Mouse (Mus musculus) stomach, postnatal 0 days (tissue): ENCODE data around the gene Clrn2. TPM values are rescaled to one million over a fixed set of nuclear protein-coding genes. Genes with fewer than 3 reads are reported as not detected.

Experiments used
- ATAC-seq: fragments of 200-750 bp; cut with Nextera tagmentation; 2 replicates; pipeline ENCODE4 v1.8.0; 2017; ENCODE audit not compliant: low FRiP score, low TSS enrichment
- DNase-seq: peaks from one replicate; pipeline ENCODE4 v3.0.0-alpha.2; 2016; ENCODE audit warnings: low spot score
- H3K27ac ChIP-seq: fragments of 300-500 bp; sonication (generic); replicated peaks from 2 replicates; pipeline ENCODE4 v1.5.1; 2014; ENCODE audit warnings: mild to moderate bottlenecking, control low read depth
- H3K27me3 ChIP-seq: fragments of 300-500 bp; sonication (generic); 2 replicates; pipeline ENCODE4 v1.6.1; 2014; ENCODE audit warnings: low read length; ENCODE audit not compliant: control insufficient read depth, insufficient read depth
- H3K36me3 ChIP-seq: fragments of 300-500 bp; sonication (generic); 2 replicates; pipeline ENCODE4 v1.6.1; 2014; ENCODE audit warnings: low read length, mixed read lengths; ENCODE audit not compliant: control insufficient read depth, insufficient read depth
- H3K4me1 ChIP-seq: fragments of 300-500 bp; sonication (generic); replicated peaks from 2 replicates; pipeline ENCODE4 v1.6.1; 2014; ENCODE audit warnings: antibody characterized with exemption; ENCODE audit not compliant: control insufficient read depth, insufficient read depth
- H3K4me2 ChIP-seq: fragments of 300-500 bp; sonication (generic); replicated peaks from 2 replicates; pipeline ENCODE4 v1.6.1; 2014; ENCODE audit warnings: low read depth, mild to moderate bottlenecking, control low read depth, moderate library complexity
- H3K4me3 ChIP-seq: fragments of 300-500 bp; sonication (generic); 2 replicates; pipeline ENCODE4 v1.5.1; 2014; ENCODE audit warnings: low read depth, low read length, control low read depth
- H3K9ac ChIP-seq: fragments of 300-500 bp; sonication (generic); 2 replicates; pipeline ENCODE4 v1.6.1; 2014; ENCODE audit warnings: mild to moderate bottlenecking, low read length, control low read depth, mixed read lengths
- H3K9me3 ChIP-seq: fragments of 300-500 bp; sonication (generic); 2 replicates; pipeline ENCODE4 v1.6.1; 2016; ENCODE audit warnings: low read length; ENCODE audit not compliant: control insufficient read depth
- CTCF ChIP-seq: IDR thresholded peaks from 2 replicates; pipeline ENCODE4 v1.5.1; 2016; ENCODE audit warnings: antibody characterized with exemption, low read depth, mild to moderate bottlenecking, moderate library complexity
- EP300 ChIP-seq: optimal IDR thresholded peaks from 2 replicates; pipeline ENCODE3; 2016; ENCODE audit warnings: antibody characterized with exemption
- WGBS: fragments of 180-500 bp; shearing (Covaris S2); extraction: QIAGEN DNeasy Blood & Tissue Kit; methylation state at CpG from one replicate; pipeline ENCODE4 v1.1.7; 2014; 5-methylcytosine and 5-hydroxymethylcytosine counted together
- polyA plus RNA-seq: library from polyadenylated mRNA; unstranded; fragments of >200 nt; fragmentation: Nextera tagmentation; extraction: Ambion mirVana; gene quantifications from 2 replicates; pipeline ENCODE4 v1.2.1, GENCODE M21; 2015

Clrn2 gene
- polyA plus RNA-seq, 1 experiment from 2014 or later: not detected

DNA sequence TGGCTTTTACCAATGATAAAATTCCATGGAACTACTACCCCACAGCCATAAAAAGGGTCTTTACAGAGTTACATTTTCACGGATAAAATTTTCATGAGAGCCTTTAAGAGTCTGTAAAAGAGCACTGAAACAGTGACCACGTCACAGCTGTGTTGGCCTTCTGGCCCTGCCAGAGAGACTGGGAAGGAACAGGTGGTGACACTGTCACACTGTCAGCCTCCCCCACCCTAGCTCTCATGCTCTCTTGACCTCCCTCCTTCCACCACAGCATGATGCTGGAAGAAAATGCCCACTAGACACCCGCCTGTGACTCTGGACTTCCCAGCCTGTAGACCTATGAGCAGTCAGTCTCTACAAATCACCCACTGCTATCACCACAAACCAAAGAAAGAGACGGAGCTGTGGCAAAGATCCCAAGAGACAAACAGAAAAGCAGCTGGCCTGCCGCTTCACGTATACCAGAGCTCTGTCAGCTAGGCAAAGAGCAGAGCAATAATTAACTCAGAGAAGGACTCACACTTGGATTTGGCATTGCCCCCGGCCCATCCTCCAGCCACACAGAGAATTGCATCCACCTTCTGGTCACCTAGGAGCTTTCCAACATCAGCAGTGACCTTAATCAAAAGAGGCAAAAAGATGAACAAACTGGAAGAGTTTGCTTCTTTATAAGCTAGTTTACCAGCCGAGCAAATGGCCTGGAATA lies 9.3 kb upstream of the Clrn2 start:
- no peak overlapping the region for H3K27ac ChIP-seq
- no peak overlapping the region for H3K4me3 ChIP-seq
- WGBS: 89% methylated on average over 8 of the region's 8 CpGs
- H3K36me3 ChIP-seq: 0 out of 2 replicates have a peak, but pooled peaks cover 2% of the 10 kb centered on the region
- H3K9me3 ChIP-seq: no peaks in the 10 kb centered on the region
- 0 out of 2 replicates have a peak, but pooled peaks cover 4% of the 10 kb centered on the region for H3K4me1 ChIP-seq
- H3K27me3 ChIP-seq: no peaks in the 10 kb centered on the region
- TF ChIP-seq CTCF: no peak
- TF ChIP-seq EP300: no peak
- H3K9ac ChIP-seq: no peak overlapping the region
- no peak overlapping the region for H3K4me2 ChIP-seq
- no peak for DNase-seq
- ATAC-seq: no peak

DNA sequence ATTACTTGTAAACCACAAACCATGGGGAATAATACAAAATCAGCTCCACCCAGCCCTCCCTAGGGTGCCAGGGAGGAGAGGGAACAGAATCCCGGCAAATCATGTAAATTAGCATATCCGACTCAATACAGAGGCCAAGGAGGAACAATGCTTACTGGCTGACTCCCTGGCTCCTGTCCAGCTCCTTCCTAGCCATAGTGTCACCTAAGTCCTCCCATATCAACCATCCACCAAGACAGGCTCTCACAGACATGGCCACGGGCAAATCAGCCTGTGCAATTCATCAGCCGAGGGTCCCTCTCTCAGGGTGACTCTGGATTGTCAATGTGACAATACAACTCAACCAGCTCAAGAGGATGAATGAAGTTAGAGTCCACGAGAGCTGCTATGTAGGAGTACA lies 4.9 kb upstream of the Clrn2 start:
- no peak overlapping the region for H3K27ac ChIP-seq
- H3K4me1 ChIP-seq: 0 out of 2 replicates have a peak, but pooled peaks cover 4% of the 10 kb centered on the region
- H3K9me3 ChIP-seq: no peaks in the 10 kb centered on the region
- no peak for DNase-seq
- no peaks in the 10 kb centered on the region for H3K36me3 ChIP-seq
- ATAC-seq: no peak
- H3K9ac ChIP-seq: peak overlapping the region; percentile 61; the same call in 1 of the 2 replicates
- no peak for TF ChIP-seq CTCF
- no peak for TF ChIP-seq EP300
- no peaks in the 10 kb centered on the region; the same call in 1 of the 2 replicates for H3K27me3 ChIP-seq
- 68% methylated on average over 5 of the region's 5 CpGs for WGBS
- peak overlapping the region; percentile 82; the same call in 1 of the 2 replicates for H3K4me2 ChIP-seq
- no peak overlapping the region; the same call in 1 of the 2 replicates for H3K4me3 ChIP-seq

GRCm38 (mm10) chr5:45449206-45449605 lies 4.3 kb upstream of the Clrn2 start:
- no peaks in the 10 kb centered on the region for H3K36me3 ChIP-seq
- DNase-seq (peak; percentile 20), ATAC-seq (no peak)
- under 1% methylated on average over 8 of the region's 8 CpGs for WGBS
- H3K4me3 ChIP-seq: peak overlapping the region; percentile 49
- H3K27me3 ChIP-seq: no peaks in the 10 kb centered on the region; the same call in 1 of the 2 replicates
- TF ChIP-seq CTCF (no peak), EP300 (no peak)
- peak overlapping the region; percentile 61; the same call in 1 of the 2 replicates for H3K9ac ChIP-seq
- 0 out of 2 replicates have a peak, but pooled peaks cover 4% of the 10 kb centered on the region for H3K4me1 ChIP-seq
- H3K9me3 ChIP-seq: no peaks in the 10 kb centered on the region
- peak overlapping the region; percentile 82 for H3K4me2 ChIP-seq
- no peak overlapping the region for H3K27ac ChIP-seq

DNA sequence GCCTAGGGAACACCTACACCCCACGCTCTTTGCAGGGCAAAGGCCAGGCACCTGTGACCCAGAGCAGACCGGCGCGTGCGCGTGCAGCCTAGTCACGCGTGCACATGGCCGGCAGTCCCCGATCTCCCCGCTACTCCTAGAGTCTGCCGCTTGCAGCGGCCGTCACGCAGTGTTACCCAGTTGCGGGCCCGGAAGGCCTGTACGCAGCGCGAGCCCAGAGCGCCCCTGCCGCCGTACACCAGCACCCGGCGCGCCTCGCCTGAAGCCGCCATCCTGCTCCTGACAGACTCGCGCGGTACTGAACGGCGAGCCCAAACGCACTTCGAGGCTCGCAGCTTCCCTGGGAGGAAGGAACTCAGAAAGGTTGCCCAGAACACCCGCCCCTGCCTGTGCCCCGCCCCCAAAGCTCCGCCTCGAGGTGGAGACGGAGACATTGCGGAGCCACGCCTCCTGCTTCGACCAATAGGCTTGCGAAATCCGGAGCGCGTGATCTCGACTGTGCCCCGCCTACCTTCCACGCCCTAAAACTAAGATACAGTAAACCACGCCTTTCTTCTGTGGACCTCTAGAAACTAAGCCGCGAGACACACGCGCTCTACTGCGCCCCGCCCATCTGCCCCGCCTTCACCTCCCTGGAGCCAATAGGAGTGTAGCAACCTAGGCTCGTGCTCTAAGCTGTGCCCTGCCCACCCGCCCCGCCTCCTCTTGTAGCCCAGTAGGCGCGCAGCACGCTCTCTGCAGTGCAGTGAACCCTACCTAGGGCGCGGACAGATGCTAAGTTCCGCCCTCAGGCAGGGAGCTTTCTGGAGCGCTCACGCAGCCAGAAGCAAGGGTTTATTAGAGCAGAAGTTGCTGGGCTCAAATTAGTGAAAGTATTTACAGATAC lies 3.5 kb upstream of the Clrn2 start, which contains the start of gene Qdpr:
Gene Qdpr (minus strand): TSS at position 406 of the 886 bp plus-strand sequence.
- Histone ChIP-seq H3K27ac (peak within 1 kb of the TSS; percentile 91), H3K9me3 (no peaks in the 10 kb centered on the region), H3K4me2 (peak within 1 kb of the TSS; percentile 82), H3K4me1 (0 out of 2 replicates have a peak, but pooled peaks cover 4% of the 10 kb centered on the region), H3K4me3 (peak within 1 kb of the TSS; percentile 49), H3K27me3 (no peaks in the 10 kb centered on the region; the same call in 1 of the 2 replicates), H3K36me3 (no peaks in the 10 kb centered on the region), H3K9ac (peak within 1 kb of the TSS; percentile 61)
- DNase-seq (peak; percentile 99), ATAC-seq (peak; percentile 99)
- under 1% methylated on average over 69 of the region's 70 CpGs for WGBS
- TF ChIP-seq CTCF (peak; percentile 29; the same call in 1 of the 2 replicates), EP300 (no peak)

DNA sequence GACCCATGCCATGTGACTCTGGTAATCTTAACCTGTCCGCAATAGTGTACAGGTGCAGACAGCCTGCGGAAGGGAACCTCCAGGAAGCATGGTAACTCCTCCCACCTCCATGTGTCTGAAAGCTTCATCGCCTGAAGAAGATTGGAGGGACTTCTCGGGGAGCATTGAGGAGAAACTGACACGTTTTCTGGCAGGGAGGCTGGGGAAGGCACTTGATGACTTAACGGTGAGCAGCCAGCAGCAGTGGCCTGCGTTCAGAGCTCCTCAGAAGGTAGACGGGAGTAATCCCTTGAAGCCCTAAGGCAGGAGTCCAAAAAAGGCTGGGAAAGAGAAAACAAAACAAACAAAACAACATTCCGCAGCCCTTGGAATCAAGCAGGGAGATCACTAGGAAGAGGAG lies 905 bp downstream of the Clrn2 start:
- DNase-seq (no peak), ATAC-seq (no peak)
- H3K9ac ChIP-seq: no peak overlapping the region
- no peak for TF ChIP-seq CTCF
- no peak for TF ChIP-seq EP300
- 39% methylated on average over 9 of the region's 9 CpGs for WGBS
- H3K9me3 ChIP-seq: no peaks in the 10 kb centered on the region
- H3K27ac ChIP-seq: no peak overlapping the region
- no peaks in the 10 kb centered on the region; the same call in 1 of the 2 replicates for H3K27me3 ChIP-seq
- no peaks in the 10 kb centered on the region for H3K4me1 ChIP-seq
- no peaks in the 10 kb centered on the region for H3K36me3 ChIP-seq
- no peak overlapping the region for H3K4me3 ChIP-seq
- H3K4me2 ChIP-seq: no peak overlapping the region
